Mouse (Mus musculus): ENCODE results near the gene Svop.
A peak's percentile ranks its signal among the peaks of the same experiment; 100 is the strongest.

The Svop gene

DNA sequence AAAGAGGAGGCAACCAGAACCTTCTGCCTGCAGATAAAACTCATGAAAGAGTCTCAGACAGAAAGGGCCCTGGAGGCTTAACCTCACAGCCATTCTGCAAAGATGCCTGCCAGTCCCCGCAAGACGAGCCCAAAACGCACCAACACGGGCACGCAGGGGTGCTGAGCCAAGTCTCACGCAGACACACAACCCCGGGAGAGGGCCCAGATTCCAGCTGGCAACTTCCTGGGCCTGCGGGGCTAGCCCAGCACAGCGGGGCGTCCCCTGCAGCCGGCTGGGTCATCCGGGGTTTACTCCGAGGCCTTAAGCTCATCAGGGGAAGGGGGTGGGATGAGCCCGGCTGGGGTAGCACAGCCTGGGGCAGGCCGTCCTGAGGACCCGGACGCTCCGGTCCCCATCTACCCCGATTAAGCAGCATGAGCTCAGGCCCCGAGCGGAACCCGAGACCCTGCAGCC, 98.3 kb downstream of the Svop start:
- DNase-seq = peak; percentile 74 to 76

DNA sequence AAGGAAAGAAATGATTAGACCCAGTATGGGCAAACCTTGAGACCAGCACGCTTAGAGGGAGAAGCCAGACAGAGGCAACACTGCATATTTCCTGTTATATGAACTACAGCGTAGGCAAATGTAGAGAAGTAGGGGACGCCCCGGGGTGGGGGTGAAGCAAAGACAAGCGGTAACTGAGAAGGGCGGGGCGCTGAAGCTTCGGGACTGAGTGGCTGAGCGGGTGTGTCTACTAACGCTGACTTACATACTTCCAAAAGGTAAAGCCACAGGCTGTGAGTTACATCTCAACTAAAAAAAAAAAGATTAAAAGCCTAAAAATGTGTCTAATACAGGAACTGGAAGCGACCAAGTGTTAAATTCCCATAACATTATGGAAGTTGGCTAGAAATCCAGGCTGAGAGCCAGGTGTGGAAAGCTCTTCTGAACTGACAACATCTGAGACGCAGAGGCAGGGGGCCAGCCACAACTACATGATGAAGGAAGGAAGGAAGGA, 99.0 kb downstream of the Svop start:
- peak; percentile 39 to 44 for DNase-seq

DNA sequence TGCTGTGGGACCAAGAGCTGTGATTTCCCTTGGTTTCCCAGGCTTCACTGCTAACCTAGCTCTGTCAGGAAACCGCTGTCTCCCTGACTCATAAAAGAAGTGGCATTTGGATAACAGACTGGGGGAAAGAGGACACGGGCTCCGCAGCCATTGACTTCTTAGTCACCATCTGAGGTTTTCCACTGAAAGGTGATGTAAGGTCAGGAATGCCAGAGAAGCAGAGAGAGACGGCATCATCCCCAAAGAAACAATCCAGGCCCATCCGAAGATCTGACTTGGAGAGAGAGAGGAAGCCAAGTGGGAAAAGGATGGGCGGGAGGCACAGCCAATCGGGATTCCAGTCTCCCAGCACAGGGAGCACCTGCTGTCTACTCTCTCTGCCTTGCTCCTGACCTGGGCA, 100.2 kb downstream of the Svop start:
- no peak for DNase-seq

DNA sequence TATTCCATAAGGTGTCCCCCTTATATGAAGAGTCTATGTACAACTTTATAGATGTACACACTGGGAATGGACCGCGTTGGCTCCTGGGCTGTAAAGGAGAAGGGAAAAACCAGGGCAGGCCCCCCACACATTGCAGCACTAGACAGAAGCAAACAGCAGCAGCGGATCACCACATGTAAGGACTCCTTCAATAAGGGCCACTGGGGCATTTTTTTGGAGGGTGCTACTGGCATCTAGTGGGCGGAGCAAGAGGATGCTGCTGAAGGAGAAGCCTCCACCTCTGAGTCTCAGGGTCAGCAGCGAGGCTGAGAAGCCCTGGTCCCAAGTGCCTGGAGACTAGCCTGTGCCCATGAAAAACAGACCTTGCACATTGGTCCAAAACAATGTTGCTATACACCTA, 100.8 kb downstream of the Svop start:
- DNase-seq = no peak

DNA sequence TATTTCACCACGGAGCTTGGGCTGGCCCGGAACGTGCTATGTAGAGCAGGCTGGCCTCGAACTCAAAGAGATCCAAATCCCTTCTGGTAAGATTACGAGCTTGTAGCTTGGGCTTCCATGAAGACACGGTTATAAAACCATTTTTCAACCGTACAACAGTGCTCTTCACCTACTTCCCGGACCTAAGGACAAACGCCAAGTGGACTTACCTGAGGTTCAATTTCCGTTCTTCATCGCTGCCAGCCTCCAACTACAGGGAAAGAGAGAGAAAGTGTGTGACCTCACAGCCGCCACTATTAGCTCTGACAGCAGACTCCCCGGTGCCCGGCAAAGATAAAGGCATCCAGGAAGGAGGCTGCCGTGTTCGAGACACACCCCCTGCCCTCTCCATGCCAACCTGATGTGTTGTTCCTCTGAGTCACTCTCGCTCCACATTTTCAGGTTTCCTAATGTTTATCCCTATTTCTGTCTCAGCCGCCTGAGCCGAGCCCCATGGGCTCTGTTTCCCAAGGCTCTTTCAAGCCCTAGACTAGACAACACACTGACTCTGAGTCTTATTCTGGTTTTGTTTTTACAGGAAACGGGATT, 101.8 kb downstream of the Svop start:
- no peak for DNase-seq

DNA sequence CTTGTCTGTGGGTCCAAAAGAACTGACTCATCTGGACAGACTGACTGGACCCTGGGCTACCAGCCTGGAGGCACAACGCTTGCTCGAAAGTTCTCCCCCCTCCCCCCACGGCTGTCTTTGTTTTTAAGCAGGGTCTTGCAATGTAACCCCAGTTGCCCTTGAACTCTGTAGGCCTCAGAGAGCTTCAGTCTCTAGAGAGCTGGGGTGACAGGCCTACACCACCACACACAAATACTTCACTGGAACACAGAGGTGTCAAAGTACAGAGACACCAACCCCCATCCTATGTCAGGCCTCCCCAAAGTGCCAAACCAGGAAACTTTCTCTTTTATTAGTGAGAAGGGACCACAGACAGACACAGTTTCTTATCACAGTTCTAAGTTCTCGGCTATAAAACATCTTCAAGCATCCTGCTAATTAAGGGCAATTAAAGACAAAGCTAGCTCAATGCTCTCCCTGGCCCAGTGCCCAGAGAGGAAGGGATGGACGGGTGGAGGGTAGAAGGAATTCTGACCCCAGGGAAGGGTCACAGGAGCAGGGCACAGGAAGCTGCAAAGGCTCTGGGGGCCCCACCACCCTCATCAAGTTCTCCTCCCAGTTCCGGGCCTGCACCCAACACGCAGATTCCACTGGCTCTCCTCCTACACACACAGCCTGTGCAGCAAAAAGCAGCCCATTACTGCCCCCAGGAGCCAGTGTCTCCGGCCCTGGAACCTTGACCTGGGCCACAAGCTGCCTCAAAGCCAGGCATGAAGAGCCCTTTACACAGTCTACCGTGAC, 105.0 kb downstream of the Svop start:
- DNase-seq = peak in 1 of 2 experiments; percentile 23

DNA sequence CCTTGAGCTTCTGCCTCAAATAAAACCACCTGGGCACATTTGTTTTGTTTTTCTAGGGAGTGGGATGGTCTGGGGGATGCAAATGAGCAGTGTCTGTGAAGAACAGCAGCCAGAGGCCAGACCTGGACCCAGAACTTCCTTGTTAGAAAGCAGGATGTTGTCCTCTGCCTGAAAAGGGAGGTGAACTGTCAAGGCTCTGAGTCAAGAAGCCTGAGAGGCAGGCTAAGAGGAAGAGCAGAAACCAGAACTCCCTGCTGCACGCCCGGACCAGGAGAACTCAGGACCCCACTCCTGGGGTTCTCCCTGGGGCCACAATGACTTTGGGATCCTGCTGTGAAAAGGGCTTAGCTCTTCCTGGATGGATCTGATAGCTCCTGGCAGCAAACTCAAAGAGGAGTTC, 105.6 kb downstream of the Svop start:
- DNase-seq = no peak

DNA sequence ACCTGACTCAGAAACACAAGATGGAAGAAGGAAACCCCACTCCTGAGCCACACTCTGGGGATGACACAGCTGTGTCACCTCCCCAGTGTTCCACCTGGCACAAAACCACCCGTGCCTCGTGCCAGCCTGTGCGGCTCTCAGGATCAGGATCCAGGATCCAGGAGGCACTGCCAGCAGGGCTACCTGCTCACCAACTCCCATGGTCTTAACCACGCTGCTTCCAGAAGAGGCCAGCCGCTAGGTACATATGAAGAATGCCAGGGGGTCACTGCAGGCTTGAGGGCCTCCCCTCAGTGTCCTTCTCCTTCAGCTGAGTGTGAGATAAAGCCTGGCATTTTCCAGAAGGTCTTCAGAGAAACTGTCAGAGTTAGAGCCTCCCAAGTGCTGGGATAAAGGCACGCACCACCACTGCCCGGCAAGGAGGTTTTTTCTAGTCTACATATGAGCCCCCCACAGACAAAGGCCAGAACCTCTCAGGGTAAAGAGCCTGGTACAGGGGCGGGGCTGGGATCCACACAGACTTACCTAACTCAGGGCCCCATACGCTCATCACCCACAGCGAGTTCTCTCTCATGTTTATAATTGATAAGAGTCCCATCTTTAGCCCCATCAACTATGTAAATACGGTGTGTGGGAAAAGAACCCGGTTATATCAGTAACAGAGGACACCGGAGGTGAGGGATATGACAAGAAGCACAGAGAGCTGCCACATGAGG, 107.2 kb downstream of the Svop start:
- no peak for DNase-seq

DNA sequence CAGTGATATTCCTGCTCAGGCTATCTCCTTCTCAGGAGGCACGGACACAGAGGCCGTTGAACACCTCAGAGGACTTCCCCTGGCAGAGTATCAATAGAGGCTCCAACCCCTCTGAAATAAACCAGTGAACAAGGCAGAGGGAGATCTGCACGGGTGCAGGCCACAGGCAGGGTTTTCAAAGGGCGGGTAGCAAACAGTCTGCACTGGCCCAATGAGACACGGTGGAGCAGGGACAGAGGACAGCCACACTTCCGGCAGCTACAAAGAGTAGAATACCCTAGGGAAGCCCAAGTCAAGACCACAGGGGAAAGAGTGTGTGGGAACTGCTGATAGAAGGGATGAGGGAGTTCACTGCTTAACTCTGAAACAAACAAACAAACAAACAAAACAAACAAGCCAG, 107.8 kb downstream of the Svop start:
- no peak for DNase-seq

DNA sequence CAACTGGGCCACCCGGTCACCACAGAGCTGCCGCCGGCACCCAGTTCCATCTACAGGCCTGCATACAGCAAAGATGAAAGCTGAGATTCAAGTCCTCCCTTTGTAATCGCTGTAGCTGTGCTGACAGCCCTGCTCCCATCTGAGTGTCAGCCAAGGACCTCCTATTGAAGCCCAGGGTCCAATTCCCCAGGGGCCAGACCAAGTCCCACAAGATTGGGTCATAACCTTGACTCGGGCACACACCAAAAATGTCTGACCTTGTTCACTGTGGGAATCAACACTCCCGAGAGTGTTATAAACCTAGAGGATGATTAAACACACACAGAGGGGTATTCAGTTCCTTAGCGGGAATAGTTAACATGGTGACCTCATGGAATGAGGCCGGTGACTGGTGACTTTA, 109.5 kb downstream of the Svop start:
- DNase-seq = no peak

DNA sequence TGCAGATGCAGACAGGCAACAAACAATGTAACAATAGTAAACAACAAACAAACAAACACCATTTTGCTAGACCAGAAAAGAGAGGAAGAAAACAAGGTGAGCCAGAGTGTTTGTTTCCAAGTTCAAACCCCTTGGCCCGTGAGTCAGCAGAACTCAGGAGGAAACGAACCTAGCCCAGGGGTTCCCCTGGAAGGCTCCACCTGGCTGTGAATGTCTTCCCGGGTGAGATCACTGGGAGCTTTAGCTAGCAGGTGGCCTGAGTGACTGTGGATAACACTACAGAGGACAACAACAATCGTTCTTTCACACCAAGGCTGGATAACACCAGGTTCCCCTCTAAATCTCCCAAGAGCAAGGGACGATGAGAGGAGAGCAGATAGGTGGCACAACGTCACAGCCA, 110.2 kb downstream of the Svop start:
- no peak for DNase-seq

DNA sequence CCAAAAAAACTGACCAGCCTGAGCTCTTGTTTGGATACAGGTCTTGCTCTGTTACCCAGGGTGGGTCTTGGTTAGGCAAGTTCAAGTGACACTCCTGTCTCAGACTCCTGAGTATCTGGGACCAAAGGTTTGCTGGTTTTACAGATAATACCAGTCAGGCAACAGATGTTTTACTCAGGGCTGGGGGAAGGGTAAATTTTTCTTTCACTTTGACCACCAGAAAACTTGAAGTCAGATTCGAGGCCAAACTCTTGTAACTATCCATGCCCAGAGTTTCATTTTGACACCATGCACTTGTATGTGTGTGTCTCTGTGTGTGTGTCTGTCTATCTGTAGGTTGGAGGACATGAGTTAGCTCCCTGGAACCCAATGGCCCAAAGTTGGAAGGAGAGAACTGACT, 110.9 kb downstream of the Svop start:
- no peak for DNase-seq

DNA sequence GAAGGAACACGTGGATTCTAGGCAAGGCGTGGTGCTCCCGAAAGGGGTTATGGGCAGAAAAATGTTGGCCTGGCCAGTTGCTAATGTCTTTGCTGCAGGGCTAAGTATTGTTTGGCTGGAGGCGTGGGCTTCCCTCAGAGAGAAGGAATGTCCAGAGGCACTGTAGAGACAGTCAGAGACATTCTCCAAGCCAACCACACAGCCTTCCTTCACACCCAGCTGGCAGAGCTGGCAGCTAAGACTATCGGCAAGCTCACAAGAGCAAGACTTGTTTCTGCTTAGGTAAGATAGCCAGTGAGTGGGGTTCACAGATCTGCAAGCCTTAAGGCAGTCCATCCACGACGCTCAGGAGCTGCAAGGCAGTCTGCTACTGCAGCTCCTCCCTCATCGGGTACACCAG, 114.1 kb downstream of the Svop start:
- DNase-seq = no peak

All from cerebellum, postnatal 14 days (tissue).